Mouse (Mus musculus): Measurements from ENCODE around the gene Zfp385b.

DNA sequence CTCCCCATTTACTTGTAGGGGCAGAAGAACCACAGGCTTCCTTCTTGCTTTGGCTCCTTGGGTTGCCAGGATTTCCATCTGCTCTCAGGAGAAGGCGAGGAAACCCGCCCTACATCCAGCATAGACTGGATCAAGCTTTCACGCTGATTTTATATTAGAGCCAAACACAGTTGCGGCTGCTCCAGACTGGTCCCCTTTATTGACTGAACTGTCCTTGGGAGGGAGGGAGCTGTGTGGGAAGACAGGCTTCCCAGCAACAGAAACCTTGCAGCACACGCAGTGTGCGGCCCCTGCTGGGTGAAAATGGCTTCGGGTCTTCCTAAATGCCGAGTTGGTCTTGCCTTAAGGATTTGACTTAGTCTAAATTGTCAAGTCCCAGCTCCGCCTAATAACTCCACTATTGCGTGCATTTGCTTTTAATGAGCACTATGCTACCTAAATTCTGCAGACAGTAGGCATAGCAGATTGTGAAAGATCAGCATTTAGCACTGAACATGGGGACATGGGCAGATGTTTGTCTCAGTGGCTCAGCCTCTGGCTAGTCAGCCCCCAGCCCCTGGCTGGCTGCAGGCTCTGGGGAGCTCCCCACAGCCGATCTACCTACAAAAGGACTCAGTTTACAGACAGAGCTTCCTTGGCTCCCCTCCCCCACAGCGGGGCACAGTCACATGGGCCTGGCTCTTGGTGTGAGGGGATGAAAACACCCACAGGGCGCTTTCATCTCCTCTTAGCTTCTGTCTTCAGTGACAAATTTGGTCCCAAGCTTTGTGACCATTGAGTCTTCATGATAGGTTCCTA lies 417.8 kb downstream of the Zfp385b start:
- TF ChIP-seq POLR2A (IDR thresholded peaks at IDR 0.05; ENCODE audit: extremely low read depth, insufficient read depth, low read length) (no peak), CTCF (IDR thresholded peaks at IDR 0.05; ENCODE audit: extremely low read depth, insufficient read depth, low read length) (no peak)

Measured in cortical plate, adult 2 months (tissue).